Mouse (Mus musculus) hindbrain, embryonic 13.5 days (tissue): ENCODE results near the gene Mpv17l2. TPM values are rescaled to one million over a fixed set of nuclear protein-coding genes. Genes with fewer than 3 reads are reported as not detected.

Source experiments
- ATAC-seq: fragments of 200-750 bp; cut with Nextera tagmentation; 2 replicates; pipeline ENCODE4 v1.8.0; 2017; ENCODE audit warnings: moderate TSS enrichment; ENCODE audit not compliant: low FRiP score
- H3K27ac ChIP-seq: fragments of 300-500 bp; sonication (generic); 2 replicates; pipeline ENCODE4 v1.5.1; 2015; ENCODE audit warnings: inconsistent platforms, mild to moderate bottlenecking, moderate library complexity
- H3K27me3 ChIP-seq: fragments of 300-500 bp; sonication (generic); 2 replicates; pipeline ENCODE4 v1.6.1; 2015; ENCODE audit warnings: mild to moderate bottlenecking, inconsistent platforms
- H3K36me3 ChIP-seq: fragments of 300-500 bp; sonication (generic); 2 replicates; pipeline ENCODE4 v1.6.1; 2015; ENCODE audit warnings: mild to moderate bottlenecking, inconsistent platforms
- H3K4me1 ChIP-seq: fragments of 300-500 bp; sonication (generic); replicated peaks from 2 replicates; pipeline ENCODE4 v1.6.1; 2015; ENCODE audit warnings: inconsistent platforms
- H3K4me2 ChIP-seq: fragments of 300-500 bp; sonication (generic); 2 replicates; pipeline ENCODE4 v1.6.1; 2015; ENCODE audit warnings: inconsistent platforms, mild to moderate bottlenecking, moderate library complexity
- H3K4me3 ChIP-seq: fragments of 300-500 bp; sonication (generic); 2 replicates; pipeline ENCODE4 v1.5.1; 2015; ENCODE audit warnings: mild to moderate bottlenecking, inconsistent platforms
- H3K9ac ChIP-seq: fragments of 300-500 bp; sonication (generic); 2 replicates; pipeline ENCODE4 v1.6.1; 2015; ENCODE audit warnings: mild to moderate bottlenecking, inconsistent platforms
- H3K9me3 ChIP-seq: fragments of 300-500 bp; sonication (generic); 2 replicates; pipeline ENCODE4 v1.6.1; 2016; ENCODE audit warnings: inconsistent platforms
- WGBS: fragments of 180-500 bp; shearing (Covaris S2); methylation state at CpG from one replicate; pipeline ENCODE4 v1.1.7; 2015; 5-methylcytosine and 5-hydroxymethylcytosine counted together
- polyA plus RNA-seq: library from polyadenylated mRNA; unstranded; fragments of >200 nt; fragmentation: Nextera tagmentation; extraction: Ambion mirVana; gene quantifications from 2 replicates; pipeline ENCODE4 v1.2.1, GENCODE M21; 2015

Gene Mpv17l2
- polyA plus RNA-seq, result 40.8 and 44.5 TPM in 2 replicates

- Histone ChIP-seq H3K4me1 (peaks cover 50% of the 10 kb centered on the region), H3K27ac (peak within 1 kb of the TSS; percentile 87), H3K4me3 (peak within 1 kb of the TSS; percentile 70), H3K36me3 (peaks cover 38% of the 10 kb centered on the region), H3K27me3 (peaks cover 3% of the 10 kb centered on the region; the same call in 1 of the 2 replicates), H3K4me2 (peak within 1 kb of the TSS; percentile 98), H3K9ac (peak within 1 kb of the TSS; percentile 93), H3K9me3 (no peaks in the 10 kb centered on the region)
- peak; percentile 95 for ATAC-seq
- WGBS, result under 1% methylated on average over 55 of the region's 55 CpGs
These were observed at the start of gene Mpv17l2 for GRCm38 (mm10) chr8:70760775-70761406. Mpv17l2 (minus strand) TSS chr8:70760946.

GRCm38 (mm10) chr8:70808955-70809701 lies 48.4 kb upstream of the Mpv17l2 start:
- H3K4me1 ChIP-seq, result peaks cover 8% of the 10 kb centered on the region
- H3K36me3 ChIP-seq, result no peaks in the 10 kb centered on the region
- H3K9me3 ChIP-seq, result no peaks in the 10 kb centered on the region
- peaks cover 66% of the 10 kb centered on the region for H3K27me3 ChIP-seq
- H3K9ac ChIP-seq, result peak overlapping the region; percentile 24; the same call in 1 of the 2 replicates
- H3K4me2 ChIP-seq, result no peak overlapping the region
- no peak overlapping the region for H3K4me3 ChIP-seq
- no peak for ATAC-seq
- WGBS, result 78% methylated on average over 8 of the region's 8 CpGs
- no peak overlapping the region for H3K27ac ChIP-seq

GRCm38 (mm10) chr8:70808239-70808638 lies 47.5 kb upstream of the Mpv17l2 start, which contains the start of gene Il12rb1:
Il12rb1 (plus strand) TSS chr8:70808449.
- Histone ChIP-seq H3K9me3 (no peaks in the 10 kb centered on the region), H3K9ac (peak within 1 kb of the TSS; percentile 24; the same call in 1 of the 2 replicates), H3K27ac (no peak within 1 kb of the TSS), H3K36me3 (no peaks in the 10 kb centered on the region), H3K4me1 (peaks cover 15% of the 10 kb centered on the region), H3K27me3 (peaks cover 67% of the 10 kb centered on the region), H3K4me2 (no peak within 1 kb of the TSS), H3K4me3 (no peak within 1 kb of the TSS)
- ATAC-seq, result no peak
- 57% methylated on average over 5 of the region's 5 CpGs for WGBS

- Histone ChIP-seq H3K36me3 (no peaks in the 10 kb centered on the region), H3K9me3 (no peaks in the 10 kb centered on the region), H3K4me3 (no peak overlapping the region), H3K4me1 (peaks cover 15% of the 10 kb centered on the region), H3K9ac (no peak overlapping the region), H3K27me3 (peaks cover 71% of the 10 kb centered on the region), H3K4me2 (no peak overlapping the region), H3K27ac (no peak overlapping the region)
- ATAC-seq, result no peak
- 50% methylated on average over 1 of the region's 1 CpGs for WGBS
These were observed 46.6 kb upstream of the Mpv17l2 start for GRCm38 (mm10) chr8:70807304-70807703.

GRCm38 (mm10) chr8:70806541-70806940 lies 45.8 kb upstream of the Mpv17l2 start:
- peaks cover 15% of the 10 kb centered on the region for H3K4me1 ChIP-seq
- no peaks in the 10 kb centered on the region for H3K36me3 ChIP-seq
- H3K9ac ChIP-seq, result no peak overlapping the region
- H3K4me2 ChIP-seq, result no peak overlapping the region
- H3K9me3 ChIP-seq, result no peaks in the 10 kb centered on the region
- H3K27ac ChIP-seq, result no peak overlapping the region
- no peak overlapping the region for H3K4me3 ChIP-seq
- peaks cover 78% of the 10 kb centered on the region for H3K27me3 ChIP-seq
- 83% methylated on average over 4 of the region's 4 CpGs for whole genome bisulfite sequencing
- no peak for ATAC-seq

- ATAC-seq, result peak; percentile 83
- Histone ChIP-seq H3K27ac (no peak within 1 kb of the TSS), H3K27me3 (peaks cover 86% of the 10 kb centered on the region), H3K4me1 (peaks cover 22% of the 10 kb centered on the region), H3K9me3 (no peaks in the 10 kb centered on the region), H3K4me3 (peak within 1 kb of the TSS; percentile 45), H3K9ac (peak within 1 kb of the TSS; percentile 65), H3K36me3 (no peaks in the 10 kb centered on the region), H3K4me2 (peak within 1 kb of the TSS; percentile 73)
- 1% methylated on average over 45 of the region's 45 CpGs for WGBS
These were observed 43.9 kb upstream of the Mpv17l2 start, which contains the start of gene Mast3 for GRCm38 (mm10) chr8:70804481-70805206. Mast3 (minus strand) TSS chr8:70805054.

- no peaks in the 10 kb centered on the region for H3K36me3 ChIP-seq
- peak overlapping the region; percentile 45 for H3K4me3 ChIP-seq
- ATAC-seq, result no peak
- 1% methylated on average over 42 of the region's 47 CpGs for WGBS
- H3K9me3 ChIP-seq, result no peaks in the 10 kb centered on the region
- H3K27me3 ChIP-seq, result peaks cover 86% of the 10 kb centered on the region
- no peak overlapping the region for H3K27ac ChIP-seq
- peaks cover 22% of the 10 kb centered on the region for H3K4me1 ChIP-seq
- H3K9ac ChIP-seq, result peak overlapping the region; percentile 65
- H3K4me2 ChIP-seq, result peak overlapping the region; percentile 73
These were observed 43.2 kb upstream of the Mpv17l2 start for GRCm38 (mm10) chr8:70803761-70804480.

GRCm38 (mm10) chr8:70802786-70803510 lies 42.2 kb upstream of the Mpv17l2 start:
- no peak overlapping the region for H3K4me3 ChIP-seq
- no peak overlapping the region for H3K27ac ChIP-seq
- no peak overlapping the region for H3K4me2 ChIP-seq
- WGBS, result 67% methylated on average over 11 of the region's 11 CpGs
- H3K27me3 ChIP-seq, result peaks cover 93% of the 10 kb centered on the region
- H3K9me3 ChIP-seq, result no peaks in the 10 kb centered on the region
- no peak for ATAC-seq
- no peaks in the 10 kb centered on the region for H3K36me3 ChIP-seq
- H3K9ac ChIP-seq, result no peak overlapping the region
- H3K4me1 ChIP-seq, result peaks cover 30% of the 10 kb centered on the region

GRCm38 (mm10) chr8:70801830-70802229 lies 41.1 kb upstream of the Mpv17l2 start:
- Histone ChIP-seq H3K9me3 (no peaks in the 10 kb centered on the region), H3K4me1 (peaks cover 36% of the 10 kb centered on the region), H3K36me3 (no peaks in the 10 kb centered on the region), H3K27ac (no peak overlapping the region), H3K4me2 (no peak overlapping the region), H3K4me3 (no peak overlapping the region), H3K27me3 (peaks cover 87% of the 10 kb centered on the region), H3K9ac (no peak overlapping the region)
- ATAC-seq, result no peak
- WGBS, result 83% methylated on average over 1 of the region's 1 CpGs

- peaks cover 41% of the 10 kb centered on the region for H3K4me1 ChIP-seq
- no peaks in the 10 kb centered on the region for H3K9me3 ChIP-seq
- no peak overlapping the region for H3K27ac ChIP-seq
- no peaks in the 10 kb centered on the region for H3K36me3 ChIP-seq
- H3K4me3 ChIP-seq, result no peak overlapping the region
- no peak overlapping the region for H3K9ac ChIP-seq
- WGBS, result 28% methylated on average over 15 of the region's 15 CpGs
- peaks cover 80% of the 10 kb centered on the region for H3K27me3 ChIP-seq
- H3K4me2 ChIP-seq, result no peak overlapping the region
- no peak for ATAC-seq
These were observed 40.4 kb upstream of the Mpv17l2 start for GRCm38 (mm10) chr8:70801156-70801555.

- peaks cover 43% of the 10 kb centered on the region for H3K4me1 ChIP-seq
- no peak overlapping the region; the same call in 1 of the 2 replicates for H3K27ac ChIP-seq
- peaks cover 75% of the 10 kb centered on the region for H3K27me3 ChIP-seq
- 47% methylated on average over 10 of the region's 10 CpGs for WGBS
- H3K9me3 ChIP-seq, result no peaks in the 10 kb centered on the region
- no peak overlapping the region for H3K4me3 ChIP-seq
- no peak overlapping the region for H3K4me2 ChIP-seq
- H3K9ac ChIP-seq, result no peak overlapping the region
- H3K36me3 ChIP-seq, result no peaks in the 10 kb centered on the region
- ATAC-seq, result no peak
These were observed 39.9 kb upstream of the Mpv17l2 start for GRCm38 (mm10) chr8:70800648-70801047.
